Mouse (Mus musculus): ENCODE data around the gene Hif1an.

Hif1an gene

DNA sequence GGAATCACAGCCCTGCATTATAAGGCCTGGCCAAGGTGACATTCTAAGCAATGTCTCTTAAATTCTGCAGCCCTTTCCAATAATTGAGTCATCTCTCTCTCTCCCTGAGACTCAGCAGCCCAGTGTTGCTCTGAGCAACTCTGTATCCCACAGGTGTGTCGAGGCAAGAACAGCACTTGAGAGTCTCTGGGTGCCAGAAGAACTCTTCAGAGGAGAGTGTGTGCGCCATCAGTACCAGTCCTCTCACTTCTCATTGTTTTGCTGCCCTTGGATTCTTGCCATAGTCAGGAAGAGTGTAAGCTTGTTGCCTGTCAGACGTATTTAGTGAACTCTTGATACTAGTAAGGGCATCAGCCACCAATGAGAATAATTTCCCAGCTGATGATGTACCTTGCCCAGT, 5.1 kb downstream of the Hif1an start:
- DNase-seq: no peak

DNA sequence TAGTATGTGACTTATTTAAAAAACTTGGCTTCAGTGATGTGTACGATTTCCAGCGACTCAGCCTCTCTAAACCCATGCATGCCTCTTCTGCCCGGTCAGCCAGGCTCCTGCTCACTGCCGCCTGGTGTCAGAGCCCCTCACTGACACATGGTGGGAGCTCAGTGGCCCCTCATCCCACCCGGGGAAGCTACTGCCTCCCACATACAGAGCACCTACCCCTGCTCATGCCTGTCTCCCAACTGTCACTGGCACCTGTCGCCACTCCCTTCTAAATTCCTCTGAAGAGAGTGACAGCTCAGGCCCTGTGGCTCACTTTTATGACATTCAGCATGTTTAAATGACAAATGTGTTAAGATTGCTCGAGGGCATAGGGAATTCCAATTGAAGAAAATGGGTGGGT, 13.6 kb downstream of the Hif1an start:
- no peak for DNase-seq

DNA sequence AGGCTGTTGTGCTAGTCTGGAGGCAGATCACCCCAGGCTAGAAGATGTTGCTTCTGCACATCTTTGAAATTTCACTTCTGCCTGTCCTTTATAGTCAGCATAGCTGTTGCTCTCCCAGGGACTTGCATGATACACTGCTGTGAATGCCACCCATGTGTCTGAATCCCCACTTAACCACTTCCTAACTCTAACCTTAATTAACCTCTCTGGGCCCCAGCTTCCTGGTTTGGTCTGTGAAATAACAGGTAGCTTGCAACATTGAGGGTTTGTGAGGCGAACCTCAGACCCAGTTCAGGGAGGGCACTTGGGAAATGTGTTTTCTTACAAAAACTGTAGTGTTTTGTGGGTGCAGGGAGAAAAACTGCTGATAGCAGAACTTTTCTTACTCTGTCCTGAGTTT, 15.4 kb downstream of the Hif1an start:
- DNase-seq: no peak

DNA sequence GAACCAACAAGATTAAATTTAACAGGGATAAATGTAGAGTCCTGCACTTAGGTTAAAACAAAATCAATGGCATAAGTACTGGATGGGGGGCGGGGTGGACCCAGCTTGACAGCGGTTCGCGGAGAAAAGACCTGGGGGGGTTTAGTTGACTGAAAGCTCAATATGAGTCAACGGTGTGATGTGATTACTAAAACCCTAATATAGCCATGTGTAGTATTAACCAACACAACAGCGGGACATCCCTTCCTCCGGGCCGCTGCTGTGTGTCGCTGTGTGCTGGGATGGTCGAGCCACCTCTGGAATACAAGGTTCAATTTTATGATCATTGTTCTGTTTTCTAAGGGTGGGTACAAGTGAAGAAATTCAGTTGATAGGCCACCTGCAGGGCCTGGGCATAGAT, 19.5 kb downstream of the Hif1an start:
- no peak for DNase-seq

DNA sequence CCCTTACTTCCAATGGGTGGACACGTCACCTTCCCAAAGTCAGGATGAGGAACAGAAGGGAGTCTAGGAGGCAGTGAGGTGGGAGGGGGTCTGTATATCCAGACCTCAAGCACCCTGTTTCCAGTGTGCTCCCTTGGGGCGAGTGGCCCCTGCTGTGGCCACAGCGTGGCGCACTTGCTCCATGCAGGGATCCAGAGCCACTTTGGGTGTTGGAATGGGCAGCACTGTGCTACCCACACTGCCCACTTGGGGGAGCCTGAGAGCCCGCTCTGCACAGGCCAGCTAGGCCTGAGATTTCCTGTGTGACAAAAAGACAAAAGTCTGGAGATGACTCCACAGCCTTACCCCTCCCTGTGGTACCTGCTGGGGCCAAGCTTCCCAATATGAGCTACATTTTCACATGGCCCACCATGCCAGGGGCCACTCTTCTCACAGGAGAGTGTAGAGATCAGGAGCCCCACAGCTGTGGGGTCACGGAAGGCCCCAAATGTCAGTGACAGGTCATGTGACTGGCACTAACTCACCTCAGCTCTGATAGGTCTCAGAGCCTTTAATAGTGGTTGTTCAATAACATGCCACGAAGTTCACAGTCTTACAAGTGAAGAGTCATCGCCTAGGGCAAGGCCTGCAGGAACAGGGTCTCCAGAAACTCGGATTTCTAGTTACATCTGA, 20.1 kb downstream of the Hif1an start:
- DNase-seq: peak; percentile 75

DNA sequence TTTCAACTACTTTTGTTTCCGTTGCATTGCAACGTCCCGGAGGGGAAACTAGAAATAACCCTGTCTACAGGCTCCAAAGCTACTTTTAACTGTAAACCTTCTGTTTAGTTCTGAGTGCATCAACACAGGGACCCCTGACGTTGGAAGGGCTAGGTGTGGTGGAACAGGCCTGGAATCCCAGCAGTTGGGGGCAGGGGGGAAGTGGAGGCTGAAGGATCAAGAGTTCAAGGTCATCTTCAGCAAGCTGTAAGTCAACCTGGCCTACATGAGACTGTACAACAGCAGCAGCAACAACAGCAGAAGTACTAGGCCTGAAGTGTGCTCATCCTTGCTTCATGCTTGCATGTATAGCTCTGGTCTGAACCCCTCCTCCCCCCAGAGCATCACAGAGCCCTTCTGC, 25.4 kb downstream of the Hif1an start:
- DNase-seq: no peak

DNA sequence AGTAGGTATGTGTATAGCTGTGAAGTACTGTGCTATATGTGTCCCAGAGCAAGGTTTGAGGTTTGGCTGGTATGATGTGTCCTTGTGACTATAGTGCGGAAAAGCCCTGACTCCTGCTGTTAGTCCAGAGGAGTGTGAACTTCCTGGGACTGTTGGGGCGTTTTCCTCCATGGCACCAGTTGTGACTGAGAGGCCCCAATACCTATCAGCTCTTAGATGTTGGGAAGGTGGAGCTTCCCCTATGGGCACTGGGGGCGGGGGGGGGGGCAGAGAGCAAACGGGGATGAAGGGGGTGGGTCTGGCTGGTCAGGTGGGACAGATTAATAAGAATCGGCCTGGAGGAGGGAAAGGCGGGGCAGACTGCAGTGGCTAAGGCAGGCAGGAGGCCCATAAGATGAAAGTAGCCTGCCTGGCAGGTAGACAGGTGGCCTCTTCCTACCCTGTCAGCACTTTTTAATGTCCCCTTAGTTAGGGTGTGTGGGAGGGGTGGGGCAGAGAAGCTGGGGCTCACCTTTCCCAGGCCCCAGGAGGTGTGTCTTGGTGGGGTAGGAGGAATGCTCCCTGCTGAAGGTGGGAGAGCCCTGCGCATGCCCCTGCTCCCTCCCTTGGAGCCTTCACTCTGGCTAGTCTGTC, 27.1 kb downstream of the Hif1an start:
- no peak for DNase-seq

DNA sequence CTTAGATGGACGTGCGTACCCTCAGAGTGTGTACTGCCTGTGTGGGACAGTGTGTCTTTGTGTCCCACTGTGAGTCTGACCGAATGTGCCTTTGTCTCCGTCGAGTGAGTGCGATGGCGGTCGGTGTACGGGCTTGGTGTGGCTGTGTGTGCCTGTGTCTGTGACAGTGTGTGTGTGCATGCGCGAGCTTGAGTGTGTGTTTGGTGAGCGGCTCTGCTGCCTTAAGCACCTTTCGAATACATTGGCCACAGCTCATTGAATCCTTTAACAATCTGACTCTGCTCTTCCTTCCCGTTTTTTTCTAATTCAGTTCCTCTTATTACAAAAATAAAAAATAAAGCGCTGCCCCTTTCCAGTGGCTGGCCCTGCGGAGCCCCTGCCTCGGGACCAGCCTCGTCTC, 28.3 kb downstream of the Hif1an start:
- DNase-seq: no peak

DNA sequence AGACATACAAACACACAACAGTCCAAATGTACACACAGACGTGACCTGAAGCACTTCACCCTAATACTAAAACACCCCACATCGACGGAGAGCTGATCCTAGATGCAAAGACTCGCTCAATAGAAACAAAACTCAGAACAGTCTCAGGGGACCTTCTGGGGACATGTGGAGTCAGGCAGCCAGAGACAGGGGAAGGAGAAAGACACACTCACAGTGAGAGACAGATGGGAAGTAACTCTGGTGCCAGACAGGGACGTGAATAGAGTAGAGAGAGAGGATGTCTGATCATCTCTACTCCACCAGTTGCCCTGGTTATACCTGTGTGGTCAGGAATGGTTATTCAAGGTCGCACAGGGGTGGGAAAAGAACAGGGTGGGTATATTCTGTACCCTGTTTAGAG, 29.0 kb downstream of the Hif1an start:
- no peak for DNase-seq

DNA sequence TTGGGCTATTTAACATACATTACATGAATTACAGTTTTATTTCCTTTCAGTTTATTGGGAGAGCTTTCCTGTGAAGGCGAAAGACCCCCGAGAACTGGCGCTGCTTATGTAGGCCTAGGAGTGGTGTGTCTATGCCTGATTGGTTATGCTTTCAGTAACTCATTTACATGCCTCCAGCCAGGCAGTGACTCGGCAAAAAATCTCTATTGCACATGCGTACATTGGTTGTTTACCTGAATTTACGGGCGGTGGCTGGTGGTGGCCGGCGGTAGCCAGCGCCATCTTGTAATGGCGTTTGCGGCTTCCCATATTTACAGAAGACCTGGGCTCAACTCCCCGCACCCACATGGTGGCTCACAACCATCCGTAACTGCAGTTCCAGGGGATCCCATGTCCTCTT, 31.5 kb downstream of the Hif1an start:
- no peak for DNase-seq

DNA sequence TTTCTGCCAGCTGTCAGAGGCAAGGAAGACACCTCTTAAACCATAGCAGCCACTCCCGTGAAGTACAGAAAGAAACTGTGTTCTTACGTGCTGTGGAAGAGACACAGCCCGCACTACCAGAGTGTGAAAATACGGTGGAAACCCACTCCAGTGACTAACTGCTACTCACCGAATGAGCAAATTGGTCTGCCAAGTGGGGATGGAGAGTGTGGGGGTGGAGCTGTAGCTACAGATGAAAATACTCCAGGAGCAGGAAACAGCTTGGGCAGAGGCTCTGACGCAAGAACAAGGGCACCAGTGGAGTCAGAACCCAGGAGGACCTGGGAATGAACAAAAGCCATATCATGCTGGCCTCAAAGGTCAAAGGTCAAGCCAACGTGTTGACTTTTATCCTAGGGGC, 55.5 kb downstream of the Hif1an start:
- no peak for DNase-seq
